Mouse (Mus musculus): ENCODE results near the gene Gm16368. TPM values are rescaled to one million over a fixed set of nuclear protein-coding genes. Genes with fewer than 3 reads are reported as not detected.
"Not testable (repeated sequence)": the region's sequence is repeated elsewhere in the genome, so short reads cannot be mapped to it uniquely, and the experiment has no call there.

The Gm16368 gene
- polyA plus RNA-seq (2015; fragmentation: Nextera tagmentation; extraction: Ambion mirVana) = not detected in 2 replicates

DNA sequence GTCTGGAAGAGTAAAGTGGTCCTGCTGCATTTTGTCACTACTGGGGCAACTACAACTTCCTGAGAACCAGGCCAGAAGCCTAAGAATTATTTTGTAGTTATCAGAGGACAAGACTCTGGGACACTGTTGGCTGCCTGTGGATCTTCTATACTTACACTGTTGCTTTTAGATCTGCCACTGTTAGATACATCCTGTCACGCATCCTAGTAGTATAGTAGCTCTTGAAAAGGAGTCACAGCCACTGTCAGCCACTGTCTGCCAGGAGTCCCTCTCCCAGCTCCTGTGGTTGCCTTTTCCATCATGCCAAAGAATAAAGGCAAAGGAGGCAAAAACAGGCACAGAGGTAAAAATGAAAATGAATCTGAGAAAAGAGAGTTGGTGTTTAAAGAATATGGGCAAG, at the start of gene Gm16368:
Gene Gm16368 (plus strand): TSS at position 301 of the 400 bp plus-strand sequence.
- H3K27ac ChIP-seq; H3K27me3 ChIP-seq; H3K4me3 ChIP-seq; H3K9ac ChIP-seq; H3K9me3 ChIP-seq; H3K4me2 ChIP-seq; ATAC-seq (ENCODE audit: insufficient number of reproducible peaks, insufficient read depth, low FRiP score, low TSS enrichment, low read depth); H3K4me1 ChIP-seq; H3K36me3 ChIP-seq: not testable (repeated sequence)
- WGBS = 67% methylated on average over 1 of the region's 1 CpGs

DNA sequence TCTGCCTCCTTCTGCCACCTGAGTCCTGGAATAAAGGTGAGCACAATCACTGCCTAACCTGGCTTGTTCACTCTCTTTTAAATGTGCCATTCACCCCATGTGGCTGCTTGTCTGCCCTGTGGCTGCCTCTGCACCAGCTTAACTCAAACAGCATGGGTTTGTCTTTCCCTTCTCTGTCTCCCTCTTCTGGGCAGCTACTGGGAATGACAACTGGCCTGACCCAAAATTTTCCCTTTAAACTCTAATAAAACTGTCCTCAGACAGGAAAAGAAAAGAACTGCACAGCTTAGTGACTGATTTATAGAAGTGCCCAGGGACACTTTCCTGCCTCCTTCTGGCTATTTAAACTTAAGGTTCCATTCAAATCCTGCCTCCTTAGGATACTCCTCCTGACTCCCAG, 44.4 kb upstream of the Gm16368 start:
- not testable (repeated sequence) for H3K27me3 ChIP-seq; H3K9me3 ChIP-seq; H3K9ac ChIP-seq; H3K4me1 ChIP-seq; H3K4me3 ChIP-seq; ATAC-seq (ENCODE audit: insufficient number of reproducible peaks, insufficient read depth, low FRiP score, low TSS enrichment, low read depth); H3K27ac ChIP-seq; H3K4me2 ChIP-seq; H3K36me3 ChIP-seq

DNA sequence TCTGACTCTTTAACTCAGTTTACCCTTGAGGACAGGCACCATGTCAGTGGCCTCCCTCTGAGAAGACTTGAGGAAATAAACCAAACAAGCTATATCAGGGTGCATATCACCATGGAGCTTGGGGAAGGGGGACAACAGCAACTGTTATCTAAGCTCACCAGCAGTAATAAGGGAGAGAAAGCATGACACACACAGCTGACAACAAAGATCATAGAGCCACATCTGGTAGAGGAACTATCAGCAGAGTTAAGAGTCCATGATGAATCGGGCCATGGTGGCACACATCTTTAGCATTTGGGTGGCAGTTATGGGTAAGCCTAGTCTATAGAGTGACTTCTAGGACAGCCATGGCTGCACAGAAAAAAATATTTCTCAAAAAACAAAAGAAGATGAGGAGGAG, 43.8 kb upstream of the Gm16368 start:
- not testable (repeated sequence) for H3K36me3 ChIP-seq; H3K9me3 ChIP-seq; H3K27me3 ChIP-seq; ATAC-seq (ENCODE audit: insufficient number of reproducible peaks, insufficient read depth, low FRiP score, low TSS enrichment, low read depth); H3K4me2 ChIP-seq; H3K4me3 ChIP-seq; H3K9ac ChIP-seq; H3K27ac ChIP-seq; H3K4me1 ChIP-seq
- WGBS = 87% methylated on average over 1 of the region's 1 CpGs

DNA sequence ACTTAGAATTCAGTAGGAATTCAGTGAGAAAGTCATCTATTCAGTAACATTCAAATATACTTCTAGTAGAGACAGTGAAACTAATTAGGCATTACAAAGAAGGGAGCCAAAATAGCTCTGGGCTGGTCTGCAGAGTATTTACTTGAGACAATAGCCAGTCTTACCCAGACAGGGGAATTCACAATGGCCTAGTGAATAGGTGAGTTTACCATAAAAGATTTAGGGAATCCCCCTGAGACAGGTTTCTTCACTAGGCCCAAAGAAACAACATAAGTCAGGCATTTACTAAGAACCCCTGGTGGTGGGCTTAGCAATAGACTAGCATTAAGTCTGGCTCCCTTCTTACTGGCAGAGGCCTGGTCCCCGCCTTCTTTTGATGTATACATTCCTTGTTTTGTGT, 38.3 kb upstream of the Gm16368 start:
- 68% methylated on average over 1 of the region's 1 CpGs for WGBS
- H3K4me3 ChIP-seq; H3K9ac ChIP-seq; H3K27ac ChIP-seq; H3K4me1 ChIP-seq; H3K36me3 ChIP-seq; H3K27me3 ChIP-seq; H3K4me2 ChIP-seq; ATAC-seq (ENCODE audit: insufficient number of reproducible peaks, insufficient read depth, low FRiP score, low TSS enrichment, low read depth); H3K9me3 ChIP-seq: not testable (repeated sequence)

Other genes with a start within 250 kb of the Gm16368 start
- gene Gm2001, start 241.4 kb upstream of the Gm16368 start, polyA plus RNA-seq (2015; fragmentation: Nextera tagmentation; extraction: Ambion mirVana) = not detected in 2 replicates
- gene Gm2016, start 209.6 kb upstream of the Gm16368 start, polyA plus RNA-seq (2015; fragmentation: Nextera tagmentation; extraction: Ambion mirVana) = not detected in 2 replicates
- not detected in 2 replicates for gene Gm2022, start 188.3 kb upstream of the Gm16368 start, polyA plus RNA-seq (2015; fragmentation: Nextera tagmentation; extraction: Ambion mirVana)
- not detected in 2 replicates for gene Gm2035, start 163.8 kb upstream of the Gm16368 start, polyA plus RNA-seq (2015; fragmentation: Nextera tagmentation; extraction: Ambion mirVana)
- not detected in 2 replicates for gene Gm2042, start 129.6 kb upstream of the Gm16368 start, polyA plus RNA-seq (2015; fragmentation: Nextera tagmentation; extraction: Ambion mirVana)
- gene Gm2075, start 71.8 kb upstream of the Gm16368 start, polyA plus RNA-seq (2015; fragmentation: Nextera tagmentation; extraction: Ambion mirVana) = not detected in 2 replicates
- not detected in 2 replicates for gene Gm6803, start 64.9 kb upstream of the Gm16368 start, polyA plus RNA-seq (2015; fragmentation: Nextera tagmentation; extraction: Ambion mirVana)
- not detected in 2 replicates for gene Gm2056, start 56.7 kb upstream of the Gm16368 start, polyA plus RNA-seq (2015; fragmentation: Nextera tagmentation; extraction: Ambion mirVana)
- not detected in 2 replicates for gene Gm10436, start 98.4 kb downstream of the Gm16368 start, polyA plus RNA-seq (2015; fragmentation: Nextera tagmentation; extraction: Ambion mirVana)
- gene Gm8332, start 166.4 kb downstream of the Gm16368 start, polyA plus RNA-seq (2015; fragmentation: Nextera tagmentation; extraction: Ambion mirVana) = not detected in 2 replicates
- not detected in 2 replicates for gene Gm5662, start 190.8 kb downstream of the Gm16368 start, polyA plus RNA-seq (2015; fragmentation: Nextera tagmentation; extraction: Ambion mirVana)
- gene Gm5039, start 240.3 kb downstream of the Gm16368 start, polyA plus RNA-seq (2015; fragmentation: Nextera tagmentation; extraction: Ambion mirVana) = not detected in 2 replicates